Mouse (Mus musculus) embryonic facial prominence, embryonic 10.5 days (tissue): ENCODE measurements at regions not wholly inside any gene's neighbourhood (a gene's known extent, or its start where the extent isn't known, plus 50 kb on each side); places are given as distances from the start of the nearest gene placed in this dataset.

ENCODE experiments used
- DNase-seq: peaks from one replicate; pipeline ENCODE4 v3.0.0-alpha.2; 2017; ENCODE audit warnings: low spot score
- H3K27ac ChIP-seq: fragments of 300-500 bp; sonication (generic); replicated peaks from 2 replicates; pipeline ENCODE4 v1.5.1; 2016; ENCODE audit warnings: mild to moderate bottlenecking
- H3K27me3 ChIP-seq: fragments of 300-500 bp; sonication (generic); replicated peaks from 2 replicates; pipeline ENCODE4 v1.6.1; 2016; ENCODE audit warnings: low read depth, mild to moderate bottlenecking; ENCODE audit not compliant: poor library complexity, severe bottlenecking
- H3K36me3 ChIP-seq: fragments of 300-500 bp; sonication (generic); replicated peaks from 2 replicates; pipeline ENCODE4 v1.6.1; 2016; ENCODE audit warnings: mild to moderate bottlenecking, moderate library complexity
- H3K4me1 ChIP-seq: fragments of 300-500 bp; sonication (generic); 2 replicates; pipeline ENCODE4 v1.6.1; 2016
- H3K4me3 ChIP-seq: fragments of 300-500 bp; sonication (generic); 2 replicates; pipeline ENCODE4 v1.5.1; 2016; ENCODE audit warnings: mild to moderate bottlenecking, moderate library complexity
- H3K9me3 ChIP-seq: fragments of 300-500 bp; sonication (generic); 2 replicates; pipeline ENCODE4 v1.6.1; 2016; ENCODE audit warnings: mild to moderate bottlenecking
- WGBS: fragments of 180-500 bp; shearing (Covaris S2); methylation state at CpG from one replicate; pipeline ENCODE4 v1.1.7; 2016; 5-methylcytosine and 5-hydroxymethylcytosine counted together

DNA sequence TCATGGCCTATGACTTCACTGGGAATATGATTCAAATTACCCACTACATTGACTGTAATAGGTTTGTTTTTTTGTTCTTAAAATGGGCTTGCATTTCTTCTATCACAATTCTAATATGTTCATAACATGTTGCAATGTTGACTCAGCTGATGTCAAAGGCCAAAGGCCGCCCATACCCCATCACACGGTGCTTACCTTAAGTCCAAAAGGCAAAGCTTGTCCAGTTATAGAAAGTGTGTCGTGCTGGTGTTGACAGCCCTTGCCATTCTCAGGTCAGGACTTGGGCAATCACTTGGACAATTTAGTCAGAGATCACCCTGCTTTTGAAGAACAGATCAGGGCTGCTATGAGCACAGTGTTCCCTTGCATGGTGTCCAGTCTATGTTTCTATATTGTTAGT is 321.5 kb upstream of the Sall1 start:
- no peaks in the 10 kb centered on the region for H3K27me3 ChIP-seq
- H3K9me3 ChIP-seq, result no peaks in the 10 kb centered on the region
- no peak overlapping the region for H3K4me3 ChIP-seq
- no peak for DNase-seq
- no peaks in the 10 kb centered on the region for H3K4me1 ChIP-seq
- no peaks in the 10 kb centered on the region for H3K36me3 ChIP-seq
- no peak overlapping the region for H3K27ac ChIP-seq
- 90% methylated on average over 3 of the region's 3 CpGs for WGBS

DNA sequence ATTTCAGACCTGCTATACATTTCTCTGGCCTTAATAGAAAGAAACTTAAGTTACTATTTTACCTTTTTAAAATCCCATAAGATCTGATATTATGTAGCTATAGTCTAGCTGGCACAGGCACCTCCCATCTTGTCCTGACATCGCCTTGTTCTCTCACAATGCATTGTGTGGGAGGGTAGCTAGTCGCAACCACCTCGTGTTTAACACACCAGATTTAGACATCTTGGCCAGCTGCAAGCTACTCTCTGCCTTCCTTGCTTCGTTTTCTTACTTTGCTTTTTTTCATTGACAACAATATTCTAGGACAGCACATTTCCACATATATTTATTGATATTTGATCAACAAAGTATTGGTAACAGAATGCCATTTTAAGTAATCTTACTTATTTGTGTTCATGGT is 314.4 kb upstream of the Sall1 start:
- Histone ChIP-seq H3K9me3 (no peaks in the 10 kb centered on the region), H3K36me3 (no peaks in the 10 kb centered on the region), H3K4me3 (no peak overlapping the region), H3K27me3 (no peaks in the 10 kb centered on the region), H3K4me1 (no peaks in the 10 kb centered on the region), H3K27ac (no peak overlapping the region)
- no peak for DNase-seq
- 85% methylated on average over 4 of the region's 4 CpGs for WGBS

DNA sequence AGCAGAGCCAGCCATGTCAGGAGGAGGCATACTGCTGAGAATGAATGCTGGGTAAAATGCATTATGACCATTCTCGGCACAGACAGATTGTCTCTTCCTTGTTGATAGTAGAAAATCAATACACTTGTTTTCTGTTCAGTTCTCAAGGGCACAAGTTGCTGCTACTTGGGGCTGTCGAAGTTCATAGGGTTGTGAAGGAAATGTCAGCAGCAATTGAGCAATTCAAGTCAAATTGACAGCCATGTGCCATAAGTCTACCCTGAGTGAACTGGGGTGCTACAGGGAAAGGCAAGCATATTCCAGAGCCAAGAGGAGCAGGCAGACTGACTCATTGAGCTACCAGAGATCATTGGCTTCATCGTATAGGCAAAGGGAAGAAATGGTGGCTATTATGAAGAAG is 301.6 kb upstream of the Sall1 start:
- WGBS, result 86% methylated on average over 3 of the region's 3 CpGs
- DNase-seq, result no peak
- Histone ChIP-seq H3K9me3 (no peaks in the 10 kb centered on the region), H3K4me1 (peaks cover 12% of the 10 kb centered on the region), H3K4me3 (no peak overlapping the region), H3K27me3 (peaks cover 4% of the 10 kb centered on the region; the same call in 1 of the 2 replicates), H3K27ac (no peak overlapping the region), H3K36me3 (no peaks in the 10 kb centered on the region)

DNA sequence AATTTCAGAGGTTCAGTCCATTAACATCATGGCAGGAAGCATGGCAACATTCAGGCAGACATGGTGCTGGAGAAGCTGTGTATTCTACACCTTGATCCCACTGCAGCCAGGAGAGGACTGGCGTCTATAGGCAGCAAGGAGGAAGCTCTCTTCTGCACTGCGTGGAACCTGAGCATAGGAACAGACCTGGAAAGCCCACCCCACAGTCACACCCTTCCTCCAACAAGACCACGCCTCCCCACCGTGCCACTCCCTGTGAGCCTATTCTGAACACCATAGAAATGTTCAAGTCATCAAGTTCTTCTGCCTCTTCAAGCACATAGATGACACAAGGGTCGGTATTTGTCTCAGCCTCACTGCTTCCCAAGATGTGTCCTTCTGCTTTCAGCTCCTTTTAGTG is 297.7 kb upstream of the Sall1 start:
- peaks cover 4% of the 10 kb centered on the region; the same call in 1 of the 2 replicates for H3K27me3 ChIP-seq
- no peaks in the 10 kb centered on the region for H3K36me3 ChIP-seq
- DNase-seq, result no peak
- no peak overlapping the region for H3K27ac ChIP-seq
- H3K9me3 ChIP-seq, result no peaks in the 10 kb centered on the region
- 92% methylated on average over 5 of the region's 5 CpGs for WGBS
- no peak overlapping the region for H3K4me3 ChIP-seq
- H3K4me1 ChIP-seq, result peaks cover 12% of the 10 kb centered on the region

DNA sequence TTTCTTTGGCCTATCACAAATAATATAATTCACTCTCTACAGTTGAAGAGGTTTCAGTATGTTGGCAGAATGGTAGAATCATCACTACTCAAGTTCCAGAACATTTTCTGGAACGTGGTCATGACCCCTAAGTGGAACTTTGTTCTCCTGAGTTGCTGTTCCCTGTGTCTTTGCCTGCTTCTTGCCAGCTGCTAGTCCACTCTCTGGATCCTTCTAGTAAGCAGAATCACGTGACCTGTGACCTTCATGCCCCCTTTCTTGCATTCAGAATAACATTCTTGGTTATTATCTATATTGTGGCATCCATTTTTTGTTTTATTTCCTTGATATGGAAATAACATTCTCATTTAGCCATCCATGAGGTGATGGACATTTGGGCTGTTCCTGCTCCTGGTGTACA is 291.5 kb upstream of the Sall1 start:
- no peaks in the 10 kb centered on the region for H3K4me1 ChIP-seq
- no peaks in the 10 kb centered on the region for H3K27me3 ChIP-seq
- no peak for DNase-seq
- 81% methylated on average over 2 of the region's 2 CpGs for WGBS
- H3K9me3 ChIP-seq, result no peaks in the 10 kb centered on the region
- no peak overlapping the region for H3K4me3 ChIP-seq
- H3K27ac ChIP-seq, result no peak overlapping the region
- H3K36me3 ChIP-seq, result no peaks in the 10 kb centered on the region

DNA sequence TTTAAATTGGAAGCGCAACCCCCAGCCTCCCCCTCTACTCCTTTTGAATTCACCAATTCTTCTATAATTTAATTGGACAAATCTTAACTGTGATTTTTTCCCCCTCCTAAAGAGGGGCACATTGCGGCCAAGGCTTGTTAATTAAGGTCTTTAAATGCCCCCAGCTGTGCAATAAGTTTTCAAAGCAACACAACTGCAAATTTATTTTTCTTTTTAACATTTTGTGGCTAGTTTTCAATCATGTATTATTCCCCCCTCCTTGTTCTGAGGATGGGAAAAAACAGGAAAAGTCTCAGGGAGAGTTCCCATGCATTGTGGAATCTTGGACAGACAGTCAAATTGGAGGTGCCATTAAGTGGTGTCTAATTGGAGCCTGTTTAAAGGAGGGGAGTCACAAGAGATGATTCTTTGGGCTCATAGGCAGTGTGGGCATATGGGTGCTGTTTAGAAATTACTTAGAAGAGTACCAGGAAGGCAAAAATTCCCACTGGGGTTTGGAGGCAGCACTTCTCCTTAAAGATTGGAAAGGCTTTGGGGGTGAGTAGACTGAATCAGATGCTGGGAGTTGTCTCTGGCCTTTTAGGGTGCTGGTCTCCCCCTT is 281.9 kb upstream of the Sall1 start:
- Histone ChIP-seq H3K27me3 (0 out of 2 replicates have a peak, but pooled peaks cover 6% of the 10 kb centered on the region), H3K9me3 (no peaks in the 10 kb centered on the region), H3K36me3 (no peaks in the 10 kb centered on the region), H3K27ac (no peak overlapping the region), H3K4me1 (peaks cover 15% of the 10 kb centered on the region), H3K4me3 (no peak overlapping the region)
- DNase-seq, result no peak
- 76% methylated on average over 2 of the region's 2 CpGs for WGBS

DNA sequence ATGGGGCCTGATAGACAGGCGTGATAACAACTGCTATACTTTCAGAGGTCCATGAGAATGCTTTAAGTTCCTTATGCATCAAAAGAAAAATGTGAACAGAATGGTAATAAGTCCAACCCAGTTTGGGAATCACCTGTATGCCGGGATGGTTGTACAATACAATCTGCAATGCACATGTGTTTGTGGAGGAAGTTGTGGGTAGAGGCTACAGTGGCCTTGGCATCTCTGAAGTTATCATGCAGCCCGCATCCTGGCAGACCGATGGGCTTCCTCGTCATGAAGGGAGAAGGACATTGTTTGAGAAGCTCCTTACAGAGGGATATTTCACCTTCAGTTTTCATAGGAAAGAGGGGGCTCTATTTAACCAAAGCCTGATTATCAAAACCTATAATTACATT is 281.3 kb upstream of the Sall1 start:
- Histone ChIP-seq H3K27ac (no peak overlapping the region), H3K36me3 (no peaks in the 10 kb centered on the region), H3K4me1 (peaks cover 15% of the 10 kb centered on the region), H3K9me3 (no peaks in the 10 kb centered on the region), H3K4me3 (no peak overlapping the region), H3K27me3 (0 out of 2 replicates have a peak, but pooled peaks cover 6% of the 10 kb centered on the region)
- no peak for DNase-seq
- WGBS, result 88% methylated on average over 5 of the region's 5 CpGs

DNA sequence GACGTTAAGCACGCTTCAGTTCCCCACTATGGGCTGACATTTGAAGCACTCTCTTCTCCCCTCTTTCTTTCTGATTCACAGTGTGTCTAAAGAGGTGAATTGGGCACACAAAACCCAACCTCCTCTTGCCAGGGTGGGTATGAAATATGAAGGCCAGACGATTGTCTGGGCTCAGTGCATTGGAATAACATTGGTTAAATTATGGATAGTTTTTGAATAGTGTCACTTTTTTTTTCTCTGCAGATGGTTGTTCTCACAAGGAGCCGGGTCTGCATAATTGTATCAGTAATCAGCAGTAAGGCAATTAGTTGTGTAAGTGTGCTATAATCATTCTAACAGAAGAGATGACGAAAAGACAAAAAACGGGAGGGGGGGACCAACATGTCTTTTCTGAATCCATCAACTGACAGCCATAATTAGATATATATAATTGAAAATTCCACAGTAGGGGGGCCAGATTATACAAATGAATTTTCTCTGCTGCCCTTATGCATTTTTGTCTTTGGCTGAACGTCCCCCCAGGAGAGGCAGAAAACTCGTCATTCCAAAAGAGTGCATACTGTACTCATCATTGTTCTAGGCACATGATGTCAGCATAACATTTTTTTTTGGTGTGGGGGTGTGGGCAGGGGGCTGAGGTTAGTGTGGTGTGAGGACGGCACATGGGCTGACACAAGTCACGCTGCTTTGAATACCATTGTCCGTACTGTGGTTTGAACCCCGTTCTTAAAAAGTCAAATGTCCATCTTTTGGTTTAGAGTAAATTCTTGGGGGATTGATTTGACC is 280.7 kb upstream of the Sall1 start:
- Histone ChIP-seq H3K27me3 (0 out of 2 replicates have a peak, but pooled peaks cover 6% of the 10 kb centered on the region), H3K36me3 (no peaks in the 10 kb centered on the region), H3K9me3 (no peaks in the 10 kb centered on the region), H3K4me3 (no peak overlapping the region), H3K4me1 (peaks cover 15% of the 10 kb centered on the region), H3K27ac (no peak overlapping the region)
- 76% methylated on average over 12 of the region's 12 CpGs for WGBS
- DNase-seq, result no peak

DNA sequence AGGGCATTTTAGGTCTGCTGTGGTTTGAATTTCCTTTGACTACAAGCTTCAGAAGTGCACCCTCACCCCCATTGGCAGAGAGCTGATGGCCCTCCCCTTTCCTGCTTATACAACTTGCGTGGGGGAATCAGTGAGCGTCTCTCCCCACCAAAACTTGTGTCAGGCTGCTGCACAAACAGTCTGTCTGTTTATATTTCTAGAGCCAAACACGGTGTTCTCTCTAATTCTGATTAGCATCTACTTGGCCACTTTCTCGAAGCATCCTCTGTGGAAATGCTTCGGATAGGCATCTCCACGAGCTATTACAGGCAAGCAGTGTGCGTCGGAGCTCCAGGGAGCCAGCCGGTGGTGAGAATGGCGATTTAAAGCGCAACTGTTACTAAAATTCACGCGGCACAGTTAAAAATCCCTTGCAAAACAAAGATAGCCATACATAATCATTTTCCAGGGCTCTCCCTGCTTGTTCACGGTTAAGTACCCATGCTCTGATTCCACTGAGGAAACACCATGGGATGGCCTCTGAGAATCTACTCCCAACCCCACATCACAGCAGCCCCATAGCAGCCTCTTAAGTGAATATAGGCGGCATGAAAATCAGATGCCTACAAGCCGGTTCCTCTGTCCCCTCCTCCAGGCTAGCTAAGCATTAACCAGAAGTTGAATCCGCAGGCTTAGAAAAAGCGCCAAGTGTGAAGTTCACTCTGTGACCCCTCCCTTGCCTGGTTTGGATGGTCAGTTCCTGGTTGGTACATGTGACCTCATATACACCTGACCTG is 273.7 kb upstream of the Sall1 start:
- H3K36me3 ChIP-seq, result no peaks in the 10 kb centered on the region
- H3K9me3 ChIP-seq, result no peaks in the 10 kb centered on the region
- peak overlapping the region; percentile 17; the same call in 1 of the 2 replicates for H3K4me3 ChIP-seq
- WGBS, result 40% methylated on average over 18 of the region's 18 CpGs
- H3K27ac ChIP-seq, result no peak overlapping the region
- peaks cover 19% of the 10 kb centered on the region for H3K4me1 ChIP-seq
- no peak for DNase-seq
- no peaks in the 10 kb centered on the region for H3K27me3 ChIP-seq

DNA sequence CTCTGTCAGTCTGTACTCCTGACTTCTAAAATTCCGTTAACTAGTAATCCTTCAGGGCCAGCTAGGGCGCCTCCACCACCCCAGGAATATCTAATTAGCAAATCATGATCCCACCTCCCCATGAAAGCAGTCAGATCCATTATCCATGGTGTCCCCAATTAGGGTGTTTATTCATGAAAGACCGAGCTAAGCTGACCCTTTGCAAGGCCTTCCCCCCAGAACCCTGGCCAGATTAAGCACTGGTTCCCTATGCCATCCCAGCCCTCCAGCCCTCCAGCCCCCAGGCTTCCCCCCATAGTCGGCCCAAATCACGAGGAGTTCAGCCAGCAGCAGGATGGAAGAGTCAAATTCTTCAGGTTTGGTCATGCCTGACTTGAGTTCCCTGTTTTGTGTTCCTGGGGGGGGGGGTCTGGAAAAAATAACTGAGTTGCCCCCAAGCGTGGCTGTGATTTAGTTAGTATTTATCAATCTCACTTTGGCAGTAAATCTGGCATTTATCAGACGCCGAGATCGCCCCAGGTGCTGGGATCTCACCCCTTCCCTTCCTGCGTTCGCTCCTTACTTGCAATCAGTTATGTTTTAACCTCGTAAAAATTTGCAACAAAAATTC is 272.7 kb upstream of the Sall1 start:
- WGBS, result 41% methylated on average over 12 of the region's 12 CpGs
- no peak overlapping the region for H3K27ac ChIP-seq

DNA sequence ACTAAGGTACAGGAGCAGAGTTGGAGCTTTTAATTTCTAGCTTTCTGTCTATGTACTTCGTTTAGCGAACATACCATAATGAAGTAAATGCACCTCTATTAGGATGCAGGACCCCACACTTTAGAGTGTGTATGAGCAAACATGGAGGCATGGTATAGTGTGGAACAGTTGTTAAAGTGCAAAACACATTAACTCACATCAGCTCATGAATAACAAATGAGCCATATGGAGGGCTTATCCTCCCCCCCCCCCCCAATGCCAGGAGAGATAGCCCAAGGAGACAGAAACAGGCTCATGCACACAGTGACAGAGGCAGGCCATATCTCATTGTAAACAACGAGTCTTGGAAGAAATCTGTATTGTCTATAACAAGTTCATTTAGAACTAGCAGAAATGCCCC is 270.9 kb upstream of the Sall1 start:
- Histone ChIP-seq H3K36me3 (no peaks in the 10 kb centered on the region), H3K4me3 (no peak overlapping the region), H3K27me3 (no peaks in the 10 kb centered on the region), H3K9me3 (no peaks in the 10 kb centered on the region), H3K4me1 (peaks cover 22% of the 10 kb centered on the region), H3K27ac (no peak overlapping the region)
- 92% methylated on average over 3 of the region's 3 CpGs for WGBS
- no peak for DNase-seq

More for the DNA sequence above, 272.7 kb upstream of the Sall1 start:
- H3K4me1 ChIP-seq, result peaks cover 19% of the 10 kb centered on the region
- H3K27me3 ChIP-seq, result no peaks in the 10 kb centered on the region
- H3K36me3 ChIP-seq, result no peaks in the 10 kb centered on the region
- H3K9me3 ChIP-seq, result no peaks in the 10 kb centered on the region
- no peak for DNase-seq
- no peak overlapping the region for H3K4me3 ChIP-seq

DNA sequence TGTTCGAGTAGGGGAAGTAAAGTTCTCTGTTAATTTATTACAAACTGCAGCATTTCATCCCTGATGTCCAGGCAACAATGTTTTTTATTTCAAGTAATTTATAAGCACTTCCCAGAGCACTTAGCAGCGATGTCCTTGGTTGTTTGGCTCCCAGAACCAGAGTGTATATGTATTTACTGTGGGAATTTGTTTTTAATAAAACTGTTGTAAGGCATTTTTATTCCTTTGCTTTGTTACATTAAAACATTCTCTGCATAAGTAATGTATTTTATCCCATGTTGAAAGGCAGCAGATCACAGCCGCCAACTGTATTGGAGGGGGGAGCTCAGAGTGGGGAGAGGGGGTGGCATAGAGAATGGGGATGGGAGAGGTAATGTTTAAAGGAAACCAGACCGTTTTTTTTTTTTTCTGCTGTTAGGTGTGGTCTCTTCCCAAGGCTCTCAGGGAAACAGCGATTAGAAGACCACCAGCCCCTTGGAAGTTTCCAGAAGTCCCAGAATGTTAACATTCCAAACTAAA is 266.8 kb upstream of the Sall1 start:
- H3K4me1 ChIP-seq, result peaks cover 26% of the 10 kb centered on the region

More for the DNA sequence above, 266.8 kb upstream of the Sall1 start:
- Histone ChIP-seq H3K4me3 (no peak overlapping the region), H3K27me3 (0 out of 2 replicates have a peak, but pooled peaks cover 8% of the 10 kb centered on the region), H3K36me3 (no peaks in the 10 kb centered on the region), H3K27ac (no peak overlapping the region), H3K9me3 (no peaks in the 10 kb centered on the region)
- WGBS, result 55% methylated on average over 5 of the region's 5 CpGs
- DNase-seq, result no peak
